ENCODE assay signal across 9 mouse cellular contexts in the genomic region with DNA sequence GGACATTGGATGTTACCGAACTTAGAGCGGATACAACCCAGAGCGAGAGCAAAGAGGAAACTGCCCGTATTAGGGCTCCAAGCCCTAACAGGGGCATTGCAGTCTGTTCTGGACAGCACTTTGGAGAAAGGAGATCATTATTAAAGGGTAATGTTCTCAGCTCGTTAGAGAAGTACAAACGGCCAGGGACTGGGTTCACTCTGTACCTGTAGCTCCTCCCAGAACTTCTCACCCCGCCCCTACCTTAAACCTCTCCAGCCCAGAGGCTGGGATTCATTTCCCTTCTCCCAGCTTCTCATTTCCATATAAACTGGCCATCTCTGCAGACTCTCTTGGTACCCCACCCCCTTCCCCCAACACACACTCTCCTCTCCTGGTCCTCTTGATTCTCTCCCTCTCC. TPM values are rescaled to one million over a fixed set of nuclear protein-coding genes. Genes with fewer than 3 reads are reported as not detected.
DNase-seq lines count a peak whose midpoint lies in the region; ATAC-seq and TF ChIP-seq lines count a peak whose summit lies in the region.
"Had no signal": no experiment of that assay in that cellular context is flagged by ENCODE, and none has a peak within 500 bp of the region (broad histone marks: within the 10 kb centered on the region; RNA-seq: fewer than 3 reads in every experiment).

No protein-coding gene starts in this region.

- peak overlapping the region; percentile 71 for H3K4me2 ChIP-seq in forebrain, embryonic 13.5 days
- H3K4me2 ChIP-seq in midbrain, postnatal 0 days (ENCODE audit: low read depth, low read length, poor library complexity, severe bottlenecking): peak overlapping the region; percentile 86

- H3K4me3 ChIP-seq in ES-Bruce4 (ENCODE audit: low read depth, low read length): peak overlapping the region; percentile 95
- H3K4me3 ChIP-seq in forebrain, embryonic 13.5 days: peak overlapping the region; percentile 60
- peak overlapping the region; percentile 70 for H3K4me3 ChIP-seq in midbrain, postnatal 0 days (ENCODE audit: low read depth, low read length)

- peak; percentile 4; the same call in 1 of the 2 replicates for ATAC-seq in forebrain, embryonic 13.5 days
- no peak for ATAC-seq in midbrain, postnatal 0 days (ENCODE audit: low FRiP score)

- H3K36me3 ChIP-seq in ES-Bruce4 (ENCODE audit: control insufficient read depth, insufficient read depth, low read length, poor library complexity, severe bottlenecking): no peaks in the 10 kb centered on the region
- H3K36me3 ChIP-seq in forebrain, embryonic 13.5 days (ENCODE audit: poor library complexity, severe bottlenecking): no peaks in the 10 kb centered on the region
- H3K36me3 ChIP-seq in midbrain, postnatal 0 days (ENCODE audit: insufficient read depth, low read length): no peaks in the 10 kb centered on the region

- WGBS in forebrain, embryonic 13.5 days: 1% methylated on average over 7 of the region's 7 CpGs
- whole genome bisulfite sequencing in midbrain, postnatal 0 days: 0% methylated on average over 7 of the region's 7 CpGs

- H3K9me3 ChIP-seq in ES-Bruce4 (replicated peaks; ENCODE audit: control insufficient read depth, insufficient read depth, low read length, poor library complexity, severe bottlenecking): no peaks in the 10 kb centered on the region
- H3K9me3 ChIP-seq in forebrain, embryonic 13.5 days (replicated peaks): no peaks in the 10 kb centered on the region
- no peaks in the 10 kb centered on the region for H3K9me3 ChIP-seq in midbrain, postnatal 0 days (ENCODE audit: low read length)

- H3K27me3 ChIP-seq in ES-Bruce4 (ENCODE audit: control insufficient read depth, insufficient read depth, low read length, poor library complexity, severe bottlenecking): no peaks in the 10 kb centered on the region
- no peaks in the 10 kb centered on the region for H3K27me3 ChIP-seq in forebrain, embryonic 13.5 days
- H3K27me3 ChIP-seq in midbrain, postnatal 0 days (ENCODE audit: insufficient read depth, low read length): no peaks in the 10 kb centered on the region

- TF ChIP-seq EP300 in ES-Bruce4 (IDR thresholded peaks at IDR 0.05; ENCODE audit: insufficient read depth, low read depth, low read length): no peak

- peak; percentile 26 for DNase-seq in CD4-positive helper T cell, adult 2 months (ENCODE audit: low read depth, low spot score)
- peak; percentile 25 to 40 for DNase-seq in kidney, postnatal 4 days
- DNase-seq in midbrain, postnatal 0 days (ENCODE audit: low spot score): no peak
- no peak for DNase-seq in adrenal gland, postnatal 25 days
- no peak for DNase-seq in left cerebral cortex, postnatal 10 days (ENCODE audit: extremely low spot score in 1 of 2, low spot score in 2 of 2)
- no peak for DNase-seq in right cerebral cortex, postnatal 14 days

- no peak for TF ChIP-seq POLR2A in ES-Bruce4 (IDR thresholded peaks at IDR 0.05; ENCODE audit: insufficient read depth, low read length)

- no peak for TF ChIP-seq CTCF in ES-Bruce4 (IDR thresholded peaks at IDR 0.05; ENCODE audit: low read depth, low read length)
- no peak for TF ChIP-seq CTCF in midbrain, postnatal 0 days (IDR thresholded peaks at IDR 0.05)

- H3K9ac ChIP-seq in ES-Bruce4 (ENCODE audit: low read depth, poor library complexity, severe bottlenecking): peak overlapping the region; percentile 60
- peak overlapping the region; percentile 71 for H3K9ac ChIP-seq in forebrain, embryonic 13.5 days
- peak overlapping the region; percentile 50 for H3K9ac ChIP-seq in midbrain, postnatal 0 days (replicated peaks; ENCODE audit: low read length, poor library complexity, severe bottlenecking)

- H3K4me1 ChIP-seq in ES-Bruce4 (ENCODE audit: control insufficient read depth, insufficient read depth, low read length): no peaks in the 10 kb centered on the region
- H3K4me1 ChIP-seq in forebrain, embryonic 13.5 days: peaks cover 25% of the 10 kb centered on the region
- peaks cover 6% of the 10 kb centered on the region; the same call in 1 of the 2 replicates for H3K4me1 ChIP-seq in midbrain, postnatal 0 days (ENCODE audit: insufficient read depth, low read length)

- intact Hi-C loops in left cerebral cortex, postnatal 10 days (cut with DNase I): loop anchor here (5.0 kb wide), 1 partner anchor 91 kb away; no protein-coding TSS in a partner anchor

- no peak overlapping the region for H3K27ac ChIP-seq in ES-Bruce4 (ENCODE audit: insufficient read depth, low read length)
- no peak overlapping the region for H3K27ac ChIP-seq in forebrain, embryonic 13.5 days
- no peak overlapping the region for H3K27ac ChIP-seq in midbrain, postnatal 0 days (ENCODE audit: low read depth, low read length)

RNA-seq across cellular contexts. Expression of a gene that starts 0.8 kb away (rescaled TPM):
- 20.4 and 21.0 TPM in 2 replicates for polyA plus RNA-seq in ES-Bruce4 (2011; ENCODE audit: insufficient read depth, insufficient read length, low read depth, missing spikeins)
- 41.3 and 44.1 TPM in 2 replicates for polyA plus RNA-seq in forebrain, embryonic 13.5 days (2015; fragmentation: Nextera tagmentation; extraction: Ambion mirVana)
- 21.5 and 21.7 TPM in 2 replicates for total RNA-seq in midbrain, postnatal 0 days (2014; rRNA removed)
- 29.6 and 31.3 TPM in 2 replicates for polyA plus RNA-seq in midbrain, postnatal 0 days (2015; fragmentation: Nextera tagmentation; extraction: Ambion mirVana)
- total RNA-seq in adrenal gland, postnatal 25 days (2021): 81.7 and 94.0 TPM in 2 replicates
- 10 to 100 TPM; 12.5 to 13.0 TPM for total RNA-seq in left cerebral cortex, postnatal 10 days (2021)

RNA-seq across cellular contexts. Expression of a gene that starts 3.1 kb away (rescaled TPM):
- polyA plus RNA-seq in ES-Bruce4 (2011; ENCODE audit: insufficient read depth, insufficient read length, low read depth, missing spikeins): 17.2 and 18.0 TPM in 2 replicates
- 39.1 and 41.1 TPM in 2 replicates for polyA plus RNA-seq in forebrain, embryonic 13.5 days (2015; fragmentation: Nextera tagmentation; extraction: Ambion mirVana)
- 36.6 and 45.8 TPM in 2 replicates for total RNA-seq in midbrain, postnatal 0 days (2014; rRNA removed)
- 42.1 and 48.1 TPM in 2 replicates for polyA plus RNA-seq in midbrain, postnatal 0 days (2015; fragmentation: Nextera tagmentation; extraction: Ambion mirVana)
- 52.3 and 78.8 TPM in 2 replicates for total RNA-seq in adrenal gland, postnatal 25 days (2021)
- 10 to 100 TPM; 40.6 to 41.1 TPM for total RNA-seq in left cerebral cortex, postnatal 10 days (2021)

RNA-seq across cellular contexts. Expression of a gene that starts 41.5 kb away (rescaled TPM):
- not detected in 2 replicates for polyA plus RNA-seq in ES-Bruce4 (2011; ENCODE audit: insufficient read depth, insufficient read length, low read depth, missing spikeins)
- not detected in 2 replicates for polyA plus RNA-seq in forebrain, embryonic 13.5 days (2015; fragmentation: Nextera tagmentation; extraction: Ambion mirVana)
- not detected in 2 replicates for total RNA-seq in midbrain, postnatal 0 days (2014; rRNA removed)
- polyA plus RNA-seq in midbrain, postnatal 0 days (2015; fragmentation: Nextera tagmentation; extraction: Ambion mirVana): not detected in 2 replicates
- 0.97 and 3.6 TPM in 2 replicates for total RNA-seq in adrenal gland, postnatal 25 days (2021)
- total RNA-seq in left cerebral cortex, postnatal 10 days (2021): not detected
- polyA plus RNA-seq: large intestine, adult 2 months had no signal

RNA-seq across cellular contexts. Expression of a gene that starts 58.4 kb away (rescaled TPM):
- polyA plus RNA-seq in ES-Bruce4 (2011; ENCODE audit: insufficient read depth, insufficient read length, low read depth, missing spikeins): not detected in 2 replicates
- polyA plus RNA-seq in forebrain, embryonic 13.5 days (2015; fragmentation: Nextera tagmentation; extraction: Ambion mirVana): not detected in 2 replicates
- total RNA-seq in midbrain, postnatal 0 days (2014; rRNA removed): not detected in 2 replicates
- polyA plus RNA-seq in midbrain, postnatal 0 days (2015; fragmentation: Nextera tagmentation; extraction: Ambion mirVana): not detected in 2 replicates
- not detected in 2 replicates for total RNA-seq in adrenal gland, postnatal 25 days (2021)
- total RNA-seq in left cerebral cortex, postnatal 10 days (2021): not detected
- polyA plus RNA-seq: large intestine, adult 2 months had no signal

RNA-seq across cellular contexts. Expression of a gene that starts 58.5 kb away (rescaled TPM):
- polyA plus RNA-seq in ES-Bruce4 (2011; ENCODE audit: insufficient read depth, insufficient read length, low read depth, missing spikeins): not detected in 2 replicates
- polyA plus RNA-seq in forebrain, embryonic 13.5 days (2015; fragmentation: Nextera tagmentation; extraction: Ambion mirVana): not detected in 2 replicates
- total RNA-seq in midbrain, postnatal 0 days (2014; rRNA removed): not detected in 2 replicates
- polyA plus RNA-seq in midbrain, postnatal 0 days (2015; fragmentation: Nextera tagmentation; extraction: Ambion mirVana): not detected in 2 replicates
- total RNA-seq in adrenal gland, postnatal 25 days (2021): 0.52 and 1.0 TPM in 2 replicates
- total RNA-seq in left cerebral cortex, postnatal 10 days (2021): not detected
- polyA plus RNA-seq: large intestine, adult 2 months had no signal

Comparison
In these comparisons a context has a peak if more than half of its experiments do, and no peak if none do; other contexts are left out.
1. DNase-seq: peak in CD4-positive helper T cell, adult 2 months (single experiment) and kidney, postnatal 4 days (2 of 2); none in midbrain, postnatal 0 days (single experiment), adrenal gland, postnatal 25 days (single experiment), left cerebral cortex, postnatal 10 days (0 of 2) and right cerebral cortex, postnatal 14 days (single experiment).
2. Peak in every context shown above with its lines, with median percentiles within 50 percentile points of each other: H3K4me3 ChIP-seq and H3K9ac ChIP-seq.